Mouse (Mus musculus) urinary bladder, postnatal 4 days (tissue): Measurements from ENCODE around the gene Sdf2.

Source experiments
- DNase-seq, 2 experiments: peaks; one replicate each; pipeline ENCODE4 v3.0.0; 2021 to 2022; ENCODE audit warnings: low spot score in 2 of 2

Gene Sdf2

GRCm38 (mm10) chr11:78245627-78246317 lies at the start of gene Sdf2, which contains the start of gene Supt6:
Gene Sdf2, plus strand, starts transcription at chr11:78245746.
Gene Supt6, minus strand, starts transcription at chr11:78245987.
- DNase-seq, result peak; percentile 83 to 94

DNA sequence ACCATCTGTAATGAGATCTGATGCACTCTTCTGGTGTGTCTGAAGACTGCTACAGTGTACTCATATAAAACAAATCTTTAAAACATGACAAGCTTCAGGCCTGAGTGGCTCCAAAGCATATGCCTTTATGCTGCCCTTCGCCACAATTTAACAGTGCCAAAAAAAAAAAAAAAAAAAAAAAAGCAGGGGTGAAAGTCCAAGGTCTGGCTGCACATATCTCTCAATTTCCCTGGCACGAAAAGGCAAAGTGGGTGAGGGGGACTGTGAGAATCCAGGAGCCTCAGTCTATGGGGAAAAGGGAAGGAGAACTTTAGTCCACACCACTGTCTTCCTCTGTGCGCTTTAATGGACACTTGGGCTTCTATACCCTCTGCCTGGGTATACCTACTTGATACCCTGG lies 43.2 kb upstream of the Sdf2 start:
- DNase-seq, result no peak

DNA sequence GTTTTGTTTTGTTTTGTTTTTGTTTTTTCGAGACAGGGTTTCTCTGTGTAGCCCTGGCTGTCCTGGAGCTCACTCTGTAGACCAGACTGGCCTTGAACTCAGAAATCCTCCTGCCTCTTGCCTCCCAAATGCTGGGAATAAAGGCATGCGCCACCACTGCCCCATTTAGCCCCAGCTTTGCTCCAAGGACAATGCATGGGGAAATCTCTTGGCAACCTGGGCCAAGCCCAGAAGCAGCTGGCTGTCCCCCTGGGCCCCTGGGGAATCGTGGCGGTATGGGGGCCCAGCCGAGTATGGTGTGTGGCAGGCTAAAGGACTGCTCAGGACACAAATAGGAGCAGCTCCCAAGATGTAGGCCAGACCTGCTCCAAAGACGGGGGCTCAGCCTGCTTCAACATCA lies 41.3 kb upstream of the Sdf2 start:
- no peak for DNase-seq

- DNase-seq, result no peak
These were observed 40.0 kb upstream of the Sdf2 start for GRCm38 (mm10) chr11:78205361-78206206.

DNA sequence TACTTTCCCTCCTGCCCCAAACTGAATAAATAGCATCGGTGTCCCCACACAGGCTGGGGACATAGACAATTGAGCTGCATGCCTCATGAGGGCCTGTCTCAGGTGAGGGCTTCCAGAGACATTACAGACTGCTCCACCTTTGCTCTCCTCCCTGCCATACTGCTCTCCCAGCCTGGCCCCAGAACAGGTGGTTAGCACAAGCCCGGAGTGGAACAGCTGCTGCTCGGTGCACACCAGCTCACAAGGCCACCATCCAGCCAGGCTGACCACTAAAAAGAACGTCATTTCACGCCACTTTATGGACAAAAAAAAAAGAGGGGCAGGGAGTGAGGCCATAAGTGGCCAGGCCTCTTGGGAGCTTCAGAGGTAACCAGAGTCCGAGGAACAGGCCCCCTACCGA lies 38.4 kb upstream of the Sdf2 start:
- no peak for DNase-seq

- DNase-seq, result no peak
These were observed 35.7 kb upstream of the Sdf2 start for GRCm38 (mm10) chr11:78209886-78210285.

DNA sequence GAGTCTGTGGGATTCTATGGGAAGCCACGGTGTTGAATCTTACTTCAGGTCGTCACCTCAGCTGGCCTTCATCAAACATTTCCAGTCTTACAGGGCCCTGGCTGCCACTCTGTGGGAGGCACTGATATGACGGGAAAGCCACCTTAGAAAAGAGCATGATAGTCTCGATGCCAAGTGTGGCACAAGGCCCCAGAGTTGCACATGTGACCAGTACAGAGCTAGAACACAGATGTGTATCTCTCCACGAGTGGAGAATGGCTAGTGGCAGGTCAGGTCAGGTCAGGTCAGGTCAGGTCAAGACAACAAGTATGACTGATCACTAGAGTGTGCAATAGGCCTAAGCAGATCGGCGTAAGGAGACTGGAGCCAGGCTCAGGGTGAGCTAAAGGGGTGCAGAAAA lies 34.9 kb upstream of the Sdf2 start:
- DNase-seq, result no peak

DNA sequence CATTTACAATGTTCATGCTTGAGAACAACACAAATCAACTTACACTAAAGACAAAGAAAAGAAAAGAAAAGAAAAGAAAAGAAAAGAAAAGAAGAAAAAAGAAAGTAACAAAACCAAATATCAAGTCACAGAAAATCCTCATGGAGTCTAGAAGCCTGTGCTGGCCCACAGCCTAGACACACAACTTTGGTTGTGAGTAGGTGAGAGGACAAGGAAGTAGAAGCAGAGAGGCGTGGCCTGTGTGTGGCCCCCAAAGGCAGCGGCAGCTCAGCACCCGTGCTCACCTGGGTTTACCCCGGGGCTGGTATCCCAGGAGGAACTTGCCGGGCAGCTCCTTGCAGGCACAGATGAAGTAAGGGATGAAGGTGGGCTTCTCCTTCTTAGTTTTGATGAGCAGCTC lies 34.0 kb upstream of the Sdf2 start:
- DNase-seq, result no peak

GRCm38 (mm10) chr11:78213086-78213817 lies 32.3 kb upstream of the Sdf2 start:
- no peak for DNase-seq

DNA sequence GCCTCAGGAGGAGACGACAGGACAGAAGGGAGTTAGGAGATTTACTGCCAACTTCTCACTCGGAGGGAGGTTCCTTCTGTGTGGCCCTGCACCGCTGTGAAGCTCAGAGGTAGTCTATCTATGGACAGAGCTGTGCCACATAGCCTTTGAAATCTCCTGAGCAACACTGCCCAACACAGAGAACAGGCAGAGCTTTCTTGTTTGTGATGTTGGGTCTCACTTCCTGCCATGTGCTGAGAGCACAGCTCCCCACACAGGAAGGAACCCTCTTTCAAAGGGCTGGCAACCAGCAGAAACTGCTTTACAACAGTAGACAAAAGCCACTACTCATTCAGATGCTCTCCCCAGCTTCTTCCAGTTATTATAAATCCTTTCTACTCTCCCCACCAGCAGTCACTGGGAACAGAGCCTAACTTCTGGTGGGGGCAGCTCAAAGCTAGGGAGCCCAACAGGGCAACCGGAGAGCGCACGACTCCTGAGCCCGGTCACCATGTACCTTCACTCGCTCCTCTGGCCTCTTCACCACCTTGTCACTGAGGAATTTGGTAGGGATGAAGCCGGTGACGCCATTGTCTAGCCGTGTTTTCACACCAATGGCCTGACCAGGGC lies 29.7 kb upstream of the Sdf2 start:
- DNase-seq, result no peak

GRCm38 (mm10) chr11:78223586-78223985 lies 22.0 kb upstream of the Sdf2 start:
- DNase-seq, result no peak

GRCm38 (mm10) chr11:78231518-78231917 lies 14.0 kb upstream of the Sdf2 start:
- no peak for DNase-seq

DNA sequence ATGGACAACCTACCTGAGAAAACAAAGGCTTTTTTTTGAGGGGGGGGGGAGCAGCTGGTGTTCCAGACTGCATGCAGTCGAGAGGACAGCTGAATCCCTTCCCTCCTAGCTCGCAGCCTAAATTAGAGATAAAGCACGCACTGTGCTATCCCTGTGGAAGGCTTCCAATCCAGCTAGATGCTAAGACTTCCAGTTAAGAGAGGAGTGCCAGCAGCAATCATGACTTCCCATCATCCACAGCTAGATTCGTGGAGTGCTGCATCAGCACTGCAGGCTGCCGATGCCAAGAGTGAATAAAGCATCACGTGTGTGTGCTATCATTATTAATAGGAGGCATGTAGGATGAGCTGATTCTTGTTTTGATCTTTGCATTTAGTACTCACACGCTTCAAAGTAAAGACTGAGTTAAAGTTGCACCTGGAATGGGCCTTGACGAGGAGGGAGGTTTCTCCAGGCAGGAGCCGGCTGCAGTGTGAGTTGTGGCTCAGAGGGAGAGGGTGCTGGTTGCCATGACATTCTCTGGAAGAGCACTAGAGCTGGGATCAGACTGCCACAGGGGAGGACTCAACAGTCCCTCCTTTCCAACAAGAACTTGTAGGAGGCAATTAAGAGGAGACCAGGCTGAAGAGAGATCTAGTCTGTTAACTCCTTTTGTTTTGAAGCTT lies 5.2 kb upstream of the Sdf2 start:
- peak in 1 of 2 experiments; percentile 26 for DNase-seq

- no peak for DNase-seq
These were observed 302 bp upstream of the Sdf2 start for GRCm38 (mm10) chr11:78245261-78245626.

DNA sequence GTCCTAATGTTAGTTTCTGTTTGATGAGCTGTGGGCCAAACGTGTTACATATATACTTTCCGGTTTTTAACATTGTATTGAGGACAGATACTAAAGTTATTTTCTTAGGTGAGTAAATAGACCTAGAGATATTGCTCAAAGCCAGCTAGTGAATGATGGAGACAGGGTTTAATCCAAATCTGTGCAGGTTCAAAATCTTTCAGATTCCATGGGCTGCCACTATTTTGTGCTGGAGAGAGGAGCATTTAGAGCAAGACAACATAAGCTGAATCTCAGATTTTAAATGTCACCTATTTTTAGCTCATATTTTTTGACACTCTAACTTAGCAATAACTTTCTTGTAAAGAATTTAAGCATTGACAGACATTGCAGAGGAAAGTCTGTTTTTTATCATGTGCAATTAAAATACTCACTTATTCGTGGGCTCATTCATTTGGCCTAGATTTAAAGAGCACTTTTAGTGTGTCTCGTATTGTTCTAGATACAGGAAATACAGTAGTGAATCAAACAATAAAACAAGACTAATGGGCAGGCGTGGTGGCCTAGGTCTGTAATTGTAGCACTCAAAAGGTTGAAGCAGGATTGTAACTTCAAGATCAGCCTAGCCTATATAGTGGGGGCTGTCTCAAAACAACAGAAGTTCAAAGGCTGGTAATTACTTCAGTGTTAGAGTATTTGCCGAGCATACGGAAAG lies 919 bp downstream of the Sdf2 start:
- DNase-seq, result no peak

- no peak for DNase-seq
These were observed 1.4 kb downstream of the Sdf2 start for GRCm38 (mm10) chr11:78247012-78247348.

DNA sequence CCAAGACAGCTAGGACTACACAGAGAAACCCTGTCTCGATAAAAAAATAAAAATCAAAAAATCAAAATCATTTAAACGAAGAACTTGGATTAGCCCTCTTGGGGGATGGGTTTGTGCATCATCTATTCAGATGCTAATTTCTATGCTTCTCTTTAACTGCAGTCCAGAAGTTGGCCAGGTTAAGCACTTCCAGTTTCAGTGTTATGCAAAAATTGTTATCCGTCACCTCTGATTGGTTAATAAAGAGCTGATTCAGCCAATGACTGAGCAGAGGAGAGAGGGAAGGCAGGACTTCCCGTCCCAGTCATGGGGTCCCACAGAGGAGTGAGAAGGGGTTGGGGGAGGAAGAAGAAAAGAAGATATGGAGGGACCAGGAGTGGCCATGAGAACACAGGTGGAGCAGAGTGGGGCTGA lies 2.2 kb downstream of the Sdf2 start:
- no peak for DNase-seq

GRCm38 (mm10) chr11:78256618-78257017 lies 11.1 kb downstream of the Sdf2 start:
- DNase-seq, result no peak

DNA sequence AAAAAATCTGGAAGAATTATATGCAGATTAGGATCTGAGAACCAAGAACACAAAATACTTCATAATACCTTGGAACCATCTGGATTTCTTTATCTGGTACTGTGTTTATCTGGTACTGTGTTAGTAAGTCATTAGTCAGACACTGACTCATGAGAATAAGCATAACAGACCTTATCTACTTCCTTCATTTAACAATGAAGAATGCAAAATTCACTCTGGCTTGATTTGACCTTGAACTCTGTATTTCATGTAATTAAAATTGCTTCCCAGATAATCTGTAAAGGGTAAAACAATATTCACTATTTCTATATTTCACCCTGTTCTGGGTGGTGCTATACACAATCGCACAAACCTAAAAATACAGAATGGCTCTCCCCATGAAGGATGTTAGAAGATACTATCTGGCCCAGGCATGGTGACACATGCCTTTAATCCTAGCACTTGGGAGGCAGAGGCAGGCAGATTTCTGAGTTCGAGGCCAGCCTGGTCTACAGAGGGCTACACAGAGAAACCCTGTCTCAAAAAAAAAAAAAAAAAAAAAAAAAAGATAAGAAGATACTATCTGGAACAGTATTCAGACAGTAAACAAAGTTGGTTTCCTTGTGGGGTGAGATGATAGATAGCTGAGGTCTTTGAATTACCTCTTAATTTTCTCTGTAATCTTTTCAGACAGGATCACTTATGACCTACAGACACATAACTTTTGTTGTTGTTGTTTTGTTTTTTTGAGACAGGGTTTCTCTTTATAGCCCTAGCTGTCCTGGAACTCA lies 15.1 kb downstream of the Sdf2 start:
- no peak for DNase-seq
